Mouse (Mus musculus): Measurements from ENCODE around the gene Nln. TPM values are rescaled to one million over a fixed set of nuclear protein-coding genes. Genes with fewer than 3 reads are reported as not detected.

The Nln gene
- total RNA-seq, 1 experiment: 24.2 TPM

- Histone ChIP-seq H3K4me3 (ENCODE audit: insufficient read depth in 1 of 2, low read depth in 1 of 2, low read length in 2 of 2, poor library complexity in 1 of 2, severe bottlenecking in 1 of 2) (no peak overlapping the region), H3K4me1 (ENCODE audit: control insufficient read depth in 2 of 2, insufficient read depth in 2 of 2, low read length in 2 of 2, poor library complexity in 1 of 2) (no peaks in the 10 kb centered on the region), H3K27ac (ENCODE audit: insufficient read depth, low read depth, low read length, poor library complexity, severe bottlenecking) (no peak overlapping the region), H3K9me3 (ENCODE audit: control insufficient read depth, insufficient read depth, low read depth, low read length) (no peaks in the 10 kb centered on the region), H3K36me3 (ENCODE audit: control insufficient read depth, insufficient read depth, low read length, poor library complexity, severe bottlenecking) (no peaks in the 10 kb centered on the region; the same call in 1 of the 2 replicates), H3K9ac (ENCODE audit: insufficient read depth, low read depth, low read length, poor library complexity, severe bottlenecking) (no peak overlapping the region)
- DNase-seq (ENCODE audit: low read depth, low spot score): no peak
- TF ChIP-seq HCFC1 (IDR thresholded peaks at IDR 0.05; ENCODE audit: borderline replicate concordance, insufficient read depth, low read length): no peak
- TF ChIP-seq ZNF384 (IDR thresholded peaks at IDR 0.05; ENCODE audit: low read depth, low read length): no peak
- no peak for TF ChIP-seq ZC3H11A (IDR thresholded peaks at IDR 0.05; ENCODE audit: borderline replicate concordance, low read depth, low read length)
- TF ChIP-seq CHD2 (IDR thresholded peaks at IDR 0.05; ENCODE audit: low read depth, low read length): no peak
- no peak for TF ChIP-seq MAFK (IDR thresholded peaks at IDR 0.05; ENCODE audit: insufficient read depth, low read depth, low read length)
- in situ Hi-C loops (cut with MboI; ENCODE audit: low sequenced_read_pairs in 2 of 2, unreplicated experiment in 2 of 2): no loop called here
These were observed 26.9 kb downstream of the Nln start for GRCm38 (mm10) chr13:104082504-104082903.

GRCm38 (mm10) chr13:104076993-104077392, 32.4 kb downstream of the Nln start:
- no peaks in the 10 kb centered on the region for H3K9me3 ChIP-seq (ENCODE audit: control insufficient read depth, insufficient read depth, low read depth, low read length)
- no peak overlapping the region for H3K4me3 ChIP-seq (ENCODE audit: insufficient read depth in 1 of 2, low read depth in 1 of 2, low read length in 2 of 2, poor library complexity in 1 of 2, severe bottlenecking in 1 of 2)
- no peaks in the 10 kb centered on the region for H3K4me1 ChIP-seq (ENCODE audit: control insufficient read depth in 2 of 2, insufficient read depth in 2 of 2, low read length in 2 of 2, poor library complexity in 1 of 2)
- in situ Hi-C loops (cut with MboI; ENCODE audit: low sequenced_read_pairs in 2 of 2, unreplicated experiment in 2 of 2): no loop called here
- peaks cover under 1% of the 10 kb centered on the region; the same call in 1 of the 2 replicates for H3K36me3 ChIP-seq (ENCODE audit: control insufficient read depth, insufficient read depth, low read length, poor library complexity, severe bottlenecking)
- TF ChIP-seq CHD2 (IDR thresholded peaks at IDR 0.05; ENCODE audit: low read depth, low read length): no peak
- no peak for TF ChIP-seq MAFK (IDR thresholded peaks at IDR 0.05; ENCODE audit: insufficient read depth, low read depth, low read length)
- no peak for TF ChIP-seq ZNF384 (IDR thresholded peaks at IDR 0.05; ENCODE audit: low read depth, low read length)
- TF ChIP-seq HCFC1 (IDR thresholded peaks at IDR 0.05; ENCODE audit: borderline replicate concordance, insufficient read depth, low read length): no peak
- no peak for TF ChIP-seq ZC3H11A (IDR thresholded peaks at IDR 0.05; ENCODE audit: borderline replicate concordance, low read depth, low read length)
- H3K9ac ChIP-seq (ENCODE audit: insufficient read depth, low read depth, low read length, poor library complexity, severe bottlenecking): no peak overlapping the region
- no peak overlapping the region for H3K27ac ChIP-seq (ENCODE audit: insufficient read depth, low read depth, low read length, poor library complexity, severe bottlenecking)
- no peak for DNase-seq (ENCODE audit: low read depth, low spot score)

GRCm38 (mm10) chr13:104074731-104075130, 34.7 kb downstream of the Nln start:
- in situ Hi-C loops (cut with MboI; ENCODE audit: low sequenced_read_pairs in 2 of 2, unreplicated experiment in 2 of 2): no loop called here
- Histone ChIP-seq H3K4me3 (ENCODE audit: insufficient read depth in 1 of 2, low read depth in 1 of 2, low read length in 2 of 2, poor library complexity in 1 of 2, severe bottlenecking in 1 of 2) (no peak overlapping the region), H3K36me3 (ENCODE audit: control insufficient read depth, insufficient read depth, low read length, poor library complexity, severe bottlenecking) (peaks cover 2% of the 10 kb centered on the region; the same call in 1 of the 2 replicates), H3K4me1 (ENCODE audit: control insufficient read depth in 2 of 2, insufficient read depth in 2 of 2, low read length in 2 of 2, poor library complexity in 1 of 2) (no peaks in the 10 kb centered on the region), H3K9ac (ENCODE audit: insufficient read depth, low read depth, low read length, poor library complexity, severe bottlenecking) (no peak overlapping the region), H3K9me3 (ENCODE audit: control insufficient read depth, insufficient read depth, low read depth, low read length) (no peaks in the 10 kb centered on the region), H3K27ac (ENCODE audit: insufficient read depth, low read depth, low read length, poor library complexity, severe bottlenecking) (no peak overlapping the region)
- TF ChIP-seq ZNF384 (IDR thresholded peaks at IDR 0.05; ENCODE audit: low read depth, low read length): no peak
- TF ChIP-seq CHD2 (IDR thresholded peaks at IDR 0.05; ENCODE audit: low read depth, low read length): no peak
- no peak for TF ChIP-seq HCFC1 (IDR thresholded peaks at IDR 0.05; ENCODE audit: borderline replicate concordance, insufficient read depth, low read length)
- no peak for TF ChIP-seq ZC3H11A (IDR thresholded peaks at IDR 0.05; ENCODE audit: borderline replicate concordance, low read depth, low read length)
- TF ChIP-seq MAFK (IDR thresholded peaks at IDR 0.05; ENCODE audit: insufficient read depth, low read depth, low read length): no peak
- DNase-seq (ENCODE audit: low read depth, low spot score): no peak

GRCm38 (mm10) chr13:104074230-104074629, 35.2 kb downstream of the Nln start:
- no peaks in the 10 kb centered on the region for H3K4me1 ChIP-seq (ENCODE audit: control insufficient read depth in 2 of 2, insufficient read depth in 2 of 2, low read length in 2 of 2, poor library complexity in 1 of 2)
- TF ChIP-seq HCFC1 (IDR thresholded peaks at IDR 0.05; ENCODE audit: borderline replicate concordance, insufficient read depth, low read length) (no peak), ZNF384 (IDR thresholded peaks at IDR 0.05; ENCODE audit: low read depth, low read length) (no peak), CHD2 (IDR thresholded peaks at IDR 0.05; ENCODE audit: low read depth, low read length) (no peak), ZC3H11A (IDR thresholded peaks at IDR 0.05; ENCODE audit: borderline replicate concordance, low read depth, low read length) (no peak), MAFK (IDR thresholded peaks at IDR 0.05; ENCODE audit: insufficient read depth, low read depth, low read length) (no peak)

GRCm38 (mm10) chr13:104072351-104072750, 37.1 kb downstream of the Nln start:
- Histone ChIP-seq H3K9ac (ENCODE audit: insufficient read depth, low read depth, low read length, poor library complexity, severe bottlenecking) (no peak overlapping the region), H3K4me3 (ENCODE audit: insufficient read depth in 1 of 2, low read depth in 1 of 2, low read length in 2 of 2, poor library complexity in 1 of 2, severe bottlenecking in 1 of 2) (no peak overlapping the region), H3K9me3 (ENCODE audit: control insufficient read depth, insufficient read depth, low read depth, low read length) (no peaks in the 10 kb centered on the region), H3K4me1 (ENCODE audit: control insufficient read depth in 2 of 2, insufficient read depth in 2 of 2, low read length in 2 of 2, poor library complexity in 1 of 2) (no peaks in the 10 kb centered on the region), H3K27ac (ENCODE audit: insufficient read depth, low read depth, low read length, poor library complexity, severe bottlenecking) (no peak overlapping the region), H3K36me3 (ENCODE audit: control insufficient read depth, insufficient read depth, low read length, poor library complexity, severe bottlenecking) (peaks cover 3% of the 10 kb centered on the region; the same call in 1 of the 2 replicates)
- no peak for DNase-seq (ENCODE audit: low read depth, low spot score)
- no peak for TF ChIP-seq HCFC1 (IDR thresholded peaks at IDR 0.05; ENCODE audit: borderline replicate concordance, insufficient read depth, low read length)
- TF ChIP-seq ZC3H11A (IDR thresholded peaks at IDR 0.05; ENCODE audit: borderline replicate concordance, low read depth, low read length): no peak
- no peak for TF ChIP-seq ZNF384 (IDR thresholded peaks at IDR 0.05; ENCODE audit: low read depth, low read length)
- TF ChIP-seq CHD2 (IDR thresholded peaks at IDR 0.05; ENCODE audit: low read depth, low read length): no peak
- TF ChIP-seq MAFK (IDR thresholded peaks at IDR 0.05; ENCODE audit: insufficient read depth, low read depth, low read length): no peak
- in situ Hi-C loops (cut with MboI; ENCODE audit: low sequenced_read_pairs in 2 of 2, unreplicated experiment in 2 of 2): no loop called here

More at GRCm38 (mm10) chr13:104074230-104074629, 35.2 kb downstream of the Nln start:
- no peak overlapping the region for H3K4me3 ChIP-seq (ENCODE audit: insufficient read depth in 1 of 2, low read depth in 1 of 2, low read length in 2 of 2, poor library complexity in 1 of 2, severe bottlenecking in 1 of 2)
- no peak overlapping the region for H3K9ac ChIP-seq (ENCODE audit: insufficient read depth, low read depth, low read length, poor library complexity, severe bottlenecking)
- H3K9me3 ChIP-seq (ENCODE audit: control insufficient read depth, insufficient read depth, low read depth, low read length): no peaks in the 10 kb centered on the region
- H3K36me3 ChIP-seq (ENCODE audit: control insufficient read depth, insufficient read depth, low read length, poor library complexity, severe bottlenecking): peaks cover 2% of the 10 kb centered on the region; the same call in 1 of the 2 replicates
- no peak for DNase-seq (ENCODE audit: low read depth, low spot score)
- in situ Hi-C loops (cut with MboI; ENCODE audit: low sequenced_read_pairs in 2 of 2, unreplicated experiment in 2 of 2): no loop called here
- H3K27ac ChIP-seq (ENCODE audit: insufficient read depth, low read depth, low read length, poor library complexity, severe bottlenecking): no peak overlapping the region
